Mouse (Mus musculus) adrenal gland, postnatal 36 days (tissue): ENCODE data around the gene Palm3. TPM values are rescaled to one million over a fixed set of nuclear protein-coding genes. Genes with fewer than 3 reads are reported as not detected.

Experiments used
- DNase-seq, 2 experiments: peaks; one replicate each; pipeline ENCODE4 v3.0.0; 2021; ENCODE audit warnings: mixed read lengths in 1 of 2
- microRNA-seq: library from miRNA; unstranded; fragments of <30 nt; microRNA quantifications from one replicate; pipeline ENCODE4 v1.2.0, GENCODE M21; 2021
- total RNA-seq, 2 experiments: library from RNA; stranded (reverse); gene quantifications; 2 replicates each; pipeline ENCODE4 v1.2.3; 2021

Palm3 gene
- total RNA-seq, 2 experiments from 2014 or later = 0.43 to 0.46 TPM

DNA sequence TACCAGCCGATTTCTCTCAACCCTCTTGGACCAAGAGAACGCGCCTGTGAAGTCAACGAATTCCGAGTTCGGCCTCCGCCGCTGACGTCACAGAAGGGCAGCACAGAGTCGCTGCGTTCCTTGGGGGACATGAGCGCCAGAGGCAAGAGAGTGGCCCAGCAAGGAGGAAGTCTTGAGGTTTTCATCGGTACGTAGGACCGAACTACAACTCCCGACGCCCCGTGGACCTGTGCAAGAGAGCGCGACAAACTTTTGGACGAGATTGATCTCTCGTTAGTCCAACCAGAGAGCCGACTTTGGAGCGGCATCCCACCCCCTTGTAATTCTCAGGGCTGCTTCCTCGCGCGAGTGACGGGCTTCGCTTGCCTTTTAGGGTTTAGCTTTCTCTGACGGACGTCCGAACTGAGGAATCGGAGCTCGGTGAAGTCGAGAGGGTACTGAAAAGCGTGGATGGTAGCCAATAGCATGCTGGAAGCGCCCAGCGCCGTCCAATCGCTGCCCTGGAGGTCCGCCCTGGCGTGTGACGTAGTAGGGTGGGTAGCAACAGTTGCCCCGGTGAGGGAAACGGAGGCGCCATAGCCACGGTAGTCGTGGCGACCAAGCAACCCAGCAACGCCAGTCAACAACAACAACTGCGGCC is 45.1 kb downstream of the Palm3 start, which contains the start of gene Rfx1:
Gene Rfx1, plus strand, starts transcription at position 544 of the 640 bp plus-strand sequence.
- peak; percentile 98 to 99 for DNase-seq

DNA sequence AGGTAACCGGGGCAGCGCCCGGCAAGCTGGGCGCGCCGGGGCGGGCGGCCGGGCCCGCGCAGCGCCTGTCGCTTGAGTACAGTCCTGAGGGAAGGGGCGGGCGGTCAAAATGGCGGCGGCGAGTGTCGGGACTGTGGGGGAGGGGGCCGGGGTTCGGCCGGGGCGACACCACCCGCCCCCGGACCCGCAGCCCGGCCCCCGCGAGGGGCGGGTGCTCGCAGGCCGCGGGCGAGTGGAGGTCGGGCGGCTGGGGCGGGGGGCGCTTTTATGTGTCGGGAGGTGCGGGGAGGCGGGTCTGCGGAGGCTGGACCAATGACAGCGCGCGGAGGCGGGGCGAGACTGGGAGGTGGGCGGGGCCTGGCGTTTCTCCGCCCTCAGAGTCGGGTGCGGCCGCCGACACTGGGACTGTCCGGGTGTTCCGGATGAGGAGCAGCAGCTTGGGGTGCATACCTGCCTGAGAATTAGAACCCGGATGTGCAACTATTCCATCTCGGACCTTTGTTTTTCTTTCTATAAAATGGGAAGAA is 45.8 kb downstream of the Palm3 start:
- DNase-seq = peak; percentile 98 to 99

DNA sequence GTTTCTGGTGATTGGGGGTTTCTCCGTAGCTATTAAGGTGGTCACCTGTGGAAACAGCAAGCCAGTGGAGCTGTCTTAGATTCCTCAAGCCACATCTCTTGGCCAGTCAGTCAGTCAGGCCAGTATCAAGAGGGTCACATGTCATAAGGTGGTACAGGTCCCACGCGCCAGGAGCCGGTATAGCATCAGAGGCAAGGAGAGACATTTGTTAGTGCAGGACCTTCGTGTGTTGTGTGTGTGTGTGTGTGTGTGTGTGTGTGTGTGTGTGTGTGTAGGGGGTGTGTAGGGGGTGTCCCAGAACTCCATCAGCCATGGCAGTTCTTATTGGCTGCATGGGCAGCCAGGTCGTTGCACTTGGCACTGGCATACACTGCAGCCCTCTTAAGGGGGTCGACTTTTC is 46.6 kb downstream of the Palm3 start:
- DNase-seq = no peak

DNA sequence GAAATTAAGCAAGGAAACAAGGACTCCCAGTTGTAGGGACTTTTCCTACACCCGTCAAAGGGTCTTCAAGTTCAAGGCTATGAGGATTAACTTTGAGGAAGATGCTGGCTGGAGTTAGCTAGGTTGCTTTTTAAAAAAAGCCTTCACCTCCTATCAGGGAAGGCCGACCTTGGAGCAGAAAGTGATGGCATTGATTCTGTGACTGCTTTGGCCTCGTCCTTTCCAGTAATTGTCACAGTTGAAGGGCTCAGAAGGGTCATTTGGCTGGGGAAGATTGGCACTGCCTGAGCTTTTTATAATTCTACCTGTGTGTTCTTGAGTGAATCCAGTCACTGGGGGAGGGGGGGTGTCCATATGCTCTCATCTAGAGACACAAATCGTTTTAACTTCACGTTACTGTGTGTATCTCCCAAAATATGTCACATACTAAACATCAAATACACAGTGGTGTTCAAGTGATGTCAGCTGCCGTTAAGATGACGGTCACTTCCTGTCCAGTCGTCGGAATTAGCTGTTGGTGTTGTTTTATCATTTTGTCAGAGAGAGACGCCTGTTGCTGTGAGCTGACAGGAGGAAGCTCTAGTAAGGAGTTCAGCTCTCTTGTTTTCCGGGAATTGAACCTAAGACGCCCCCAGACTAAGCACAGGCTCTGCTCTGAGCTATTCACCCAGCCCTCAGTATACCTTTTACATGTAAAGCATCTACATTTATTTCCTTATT is 47.2 kb downstream of the Palm3 start:
- peak; percentile 37 to 64 for DNase-seq

DNA sequence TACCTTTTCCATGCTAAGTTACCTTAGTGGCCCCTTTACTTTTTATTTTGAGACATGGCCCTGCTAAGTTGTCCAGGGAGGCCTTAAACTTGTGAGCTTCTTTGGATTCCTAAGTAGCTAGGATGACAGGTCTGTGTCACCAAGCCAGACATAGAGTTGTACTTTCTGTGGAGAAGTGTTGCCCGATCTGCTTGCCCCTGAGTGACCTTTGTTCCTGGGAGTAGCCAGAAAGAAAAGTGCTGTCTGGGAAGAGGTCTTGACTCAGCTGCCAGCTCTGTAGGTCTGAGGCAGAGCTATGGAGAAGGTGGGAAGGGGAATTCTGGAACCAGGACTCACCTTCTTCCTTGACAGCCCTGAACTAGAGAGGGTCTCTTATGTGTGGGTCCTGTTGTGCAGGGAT is 47.9 kb downstream of the Palm3 start:
- DNase-seq = no peak

DNA sequence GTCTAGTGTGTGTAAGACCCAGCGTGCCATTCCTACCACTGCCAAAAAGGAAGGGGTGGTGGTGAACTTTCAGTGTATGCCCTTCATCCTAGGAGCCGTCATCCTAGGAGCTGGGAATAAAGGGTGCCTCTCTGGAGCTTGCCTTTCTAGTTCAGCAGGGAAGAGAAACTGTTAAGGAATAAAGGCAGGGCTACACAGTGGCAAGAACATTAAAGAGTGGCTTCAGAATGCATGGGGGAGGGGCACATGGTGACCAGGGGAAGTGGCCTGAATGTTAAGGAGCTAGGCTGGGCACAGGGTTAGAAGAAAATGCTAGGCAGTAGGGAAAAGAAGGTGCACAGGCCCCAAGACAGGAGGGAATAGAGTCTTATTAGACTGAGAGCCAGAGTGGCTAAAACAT is 48.5 kb downstream of the Palm3 start:
- no peak for DNase-seq

DNA sequence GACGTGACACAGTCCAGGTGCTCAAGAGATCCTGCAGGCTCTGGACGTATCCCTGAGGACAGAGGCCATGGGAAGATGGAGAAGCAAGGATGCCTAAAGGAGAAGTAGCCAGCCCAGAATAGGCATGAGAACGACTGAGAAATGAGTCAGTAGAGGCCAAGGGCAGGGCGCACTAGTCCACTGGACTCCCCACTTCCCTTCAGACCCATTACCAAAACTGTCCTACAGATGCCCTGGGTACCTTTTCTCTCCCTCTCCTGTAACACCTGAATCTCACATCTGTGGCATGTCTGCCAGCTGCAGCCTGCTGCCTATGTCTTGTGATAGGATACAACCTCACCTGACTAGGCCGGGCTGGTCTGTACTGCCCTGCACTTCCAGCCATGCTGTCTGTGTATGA is 49.0 kb downstream of the Palm3 start:
- no peak for DNase-seq

DNA sequence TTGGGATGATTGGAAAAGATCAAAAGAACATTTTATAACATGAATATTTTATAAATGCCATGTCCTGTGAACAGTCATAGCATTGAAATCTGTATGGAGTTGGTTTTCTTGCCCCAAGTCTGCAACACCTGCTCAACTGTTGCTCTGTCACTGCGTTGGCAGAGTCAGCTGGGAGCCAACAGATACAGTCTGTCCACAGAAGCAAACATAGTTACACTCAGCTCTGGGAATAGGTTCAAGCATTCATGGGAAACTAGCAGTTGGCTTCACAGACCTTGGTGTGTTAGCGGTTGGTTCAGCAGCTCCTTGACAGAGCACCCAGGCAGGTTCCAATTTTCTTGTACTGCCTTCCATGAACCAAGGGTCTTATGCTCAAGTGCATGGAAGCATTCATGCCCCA is 49.4 kb downstream of the Palm3 start:
- no peak for DNase-seq

DNA sequence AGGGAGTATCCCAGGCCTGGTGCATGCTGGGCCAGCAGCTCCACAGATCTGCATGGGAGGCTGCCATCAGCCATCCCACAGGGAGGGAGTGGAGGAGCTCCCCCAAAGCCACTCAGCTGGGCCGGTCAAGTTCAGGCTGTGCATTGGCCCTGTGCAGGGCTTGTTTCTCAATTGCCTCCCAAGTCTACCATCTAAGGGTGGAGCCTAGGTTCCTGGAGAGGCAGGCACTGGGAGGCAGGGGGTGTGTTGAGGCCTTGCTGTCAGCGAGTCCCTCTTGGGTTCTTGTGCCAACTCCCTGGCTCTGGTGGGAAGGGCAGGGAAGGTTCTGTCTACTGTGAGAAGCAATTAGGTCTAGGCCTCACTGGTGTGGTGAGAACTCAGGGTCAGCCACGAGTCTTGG is 50.6 kb downstream of the Palm3 start:
- no peak for DNase-seq

DNA sequence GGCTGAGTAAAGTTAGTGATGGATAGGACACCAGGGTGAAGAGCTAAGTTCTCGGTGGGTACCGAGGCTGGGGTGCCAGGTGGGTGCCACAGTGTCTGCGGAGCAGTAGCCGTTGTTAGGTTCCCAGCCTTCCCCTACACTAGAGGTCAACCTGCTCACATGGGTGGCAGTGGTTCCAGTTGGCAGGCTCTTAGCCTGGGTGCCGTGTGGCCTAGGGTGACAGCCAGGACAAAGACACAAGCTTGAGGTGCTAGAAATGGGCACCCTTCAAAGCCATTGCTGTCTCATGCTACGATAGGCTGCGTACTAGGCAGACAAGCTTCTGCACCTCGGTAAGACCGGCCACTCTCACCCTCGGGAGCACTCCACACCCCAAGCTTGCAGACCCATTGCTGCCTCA is 51.0 kb downstream of the Palm3 start:
- no peak for DNase-seq

DNA sequence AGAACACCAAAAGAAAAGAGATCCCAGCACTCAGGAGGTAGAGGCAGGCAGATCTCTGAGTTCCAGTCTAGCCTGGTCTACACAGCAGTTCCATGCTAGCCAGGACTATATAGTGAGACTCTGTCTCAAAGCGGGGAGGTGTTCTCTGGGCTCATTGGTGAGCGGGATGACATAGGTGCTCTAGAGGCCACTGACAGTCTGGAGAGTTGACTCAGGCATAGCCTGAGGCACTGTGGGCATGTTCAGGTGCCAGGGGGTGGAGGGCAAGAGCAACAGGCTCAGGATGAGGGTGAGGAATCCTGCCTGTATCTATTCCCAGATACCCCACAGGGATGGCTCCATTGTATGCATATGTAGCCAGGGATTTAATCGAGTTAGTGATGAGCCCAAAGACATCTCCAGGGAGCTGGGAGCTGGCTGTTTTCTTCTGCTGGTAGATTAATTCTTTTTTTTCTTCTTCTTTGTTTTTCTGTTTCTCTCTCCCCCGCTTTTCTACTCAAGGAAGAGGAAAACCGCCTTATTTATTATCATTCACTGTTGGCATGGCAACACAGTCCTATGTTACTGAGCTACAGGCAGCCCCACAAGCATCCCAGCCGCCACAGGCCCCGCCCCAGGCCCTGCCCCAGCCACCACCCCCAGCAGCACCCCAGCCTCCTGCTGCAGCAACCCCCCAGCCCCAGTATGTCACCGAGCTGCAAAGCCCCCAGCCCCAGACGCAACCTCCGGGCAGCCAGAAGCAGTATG is 52.1 kb downstream of the Palm3 start:
- no peak for DNase-seq

DNA sequence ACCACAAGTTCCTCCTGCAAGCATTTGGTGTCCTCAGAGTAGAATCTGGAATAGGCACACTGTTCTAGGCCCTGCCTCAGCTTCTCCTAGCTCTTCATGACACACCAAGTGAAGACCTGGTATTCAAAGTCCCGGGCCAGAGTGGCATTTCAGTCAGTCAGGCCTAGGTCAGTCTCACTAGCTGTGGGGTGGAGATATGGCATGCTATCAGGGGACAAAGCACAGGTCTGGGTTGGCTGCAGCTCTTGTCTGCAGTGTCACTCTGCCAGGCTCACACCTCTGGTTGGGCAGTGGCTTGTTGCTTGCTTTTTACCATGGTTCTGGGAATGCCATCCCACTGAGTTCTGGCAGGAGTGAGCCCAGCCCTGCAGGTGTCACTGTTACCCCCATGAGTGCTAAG is 55.1 kb downstream of the Palm3 start:
- DNase-seq = no peak

DNA sequence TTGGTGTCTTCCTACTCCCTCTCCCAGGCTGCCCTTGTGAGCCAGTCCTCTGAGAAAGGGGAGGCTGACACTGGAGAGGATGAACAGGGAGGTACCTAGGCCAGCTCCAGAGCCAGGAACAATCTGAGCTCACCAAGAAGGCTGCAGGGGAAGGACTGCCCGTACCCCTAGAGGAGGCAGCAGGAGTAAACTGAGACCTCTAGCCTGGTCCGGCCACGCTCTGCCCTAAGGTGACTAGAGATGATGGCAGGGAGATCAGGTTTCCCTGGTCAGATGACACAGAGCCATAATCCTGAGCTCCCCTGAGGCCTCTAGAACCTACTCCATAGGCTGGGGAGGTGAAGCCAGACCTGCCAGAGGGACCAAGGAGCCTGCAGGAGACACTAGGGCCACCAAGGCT is 55.6 kb downstream of the Palm3 start:
- no peak for DNase-seq

DNA sequence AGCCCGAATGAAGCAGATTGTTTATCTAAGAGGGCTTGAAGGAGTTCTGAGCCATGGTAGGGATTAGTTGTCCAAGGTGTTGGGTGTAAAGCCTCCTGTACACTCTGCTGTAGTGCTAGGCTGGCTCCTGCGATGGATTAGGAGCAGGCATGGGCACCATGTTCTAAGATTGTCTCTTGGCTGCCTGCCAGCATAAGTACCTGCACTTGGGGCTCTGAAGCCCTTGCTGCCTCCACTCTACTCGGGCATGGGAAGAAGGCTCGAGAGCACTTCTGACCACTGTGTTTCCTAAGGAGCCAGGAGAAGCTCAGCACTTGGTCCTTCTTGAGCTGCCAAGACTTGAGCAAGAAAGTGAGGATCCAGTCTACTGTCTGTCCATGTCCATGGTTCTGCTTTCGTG is 57.9 kb downstream of the Palm3 start:
- DNase-seq = no peak

Small RNA genes within 50 kb of the gene (microRNA-seq; reads per million reads assigned to microRNA genes)
- gene Mir1199 = not detected
- gene Mir8111 = 0.75 reads per million

Other genes starting within 250 kb of the Palm3 start
- gene Adgrl1, start 121.4 kb upstream of the Palm3 start, total RNA-seq = 10 to 100 TPM; 62.4 to 73.4 TPM
- gene Gm10644, start 66.3 kb upstream of the Palm3 start, total RNA-seq = 1 to 10 TPM in 1 of 2 experiments, under 1 TPM in 1; 0.46 to 1.9 TPM
- gene Asf1b, start 66.0 kb upstream of the Palm3 start, total RNA-seq = 1 to 10 TPM; 3.4 to 4.5 TPM
- 100 to 1,000 TPM; 234 to 305 TPM for gene Prkaca, start 48.5 kb upstream of the Palm3 start, total RNA-seq
- 10 to 100 TPM; 34.2 to 37.2 TPM for gene Samd1, start 23.8 kb upstream of the Palm3 start, total RNA-seq
- under 1 TPM; 0.43 to 0.50 TPM for gene 1700067K01Rik, start 20.0 kb upstream of the Palm3 start, total RNA-seq
- not detected for gene 2210011C24Rik, start 9.3 kb upstream of the Palm3 start, total RNA-seq
- gene Il27ra, start 21.1 kb downstream of the Palm3 start, total RNA-seq = 1 to 10 TPM; 2.0 to 2.2 TPM
- not detected for gene Rln3, start 23.5 kb downstream of the Palm3 start, total RNA-seq
- gene Gm10643, start 43.7 kb downstream of the Palm3 start, total RNA-seq = 1 to 10 TPM; 3.1 to 3.2 TPM
- 10 to 100 TPM; 13.2 to 19.9 TPM for gene Rfx1, start 45.4 kb downstream of the Palm3 start, total RNA-seq
- 10 to 100 TPM; 16.7 to 19.4 TPM for gene Dcaf15, start 83.3 kb downstream of the Palm3 start, total RNA-seq
- gene Podnl1, start 104.5 kb downstream of the Palm3 start, total RNA-seq = under 1 TPM; 0.13 to 0.46 TPM
- gene Cc2d1a, start 126.5 kb downstream of the Palm3 start, total RNA-seq = 10 to 100 TPM; 22.6 to 33.9 TPM
- under 1 TPM; 0.46 to 0.76 TPM for gene 4930432K21Rik, start 126.6 kb downstream of the Palm3 start, total RNA-seq
- 1 to 10 TPM in 1 of 2 experiments, not detected in 1; 2.3 TPM for gene Nanos3, start 163.7 kb downstream of the Palm3 start, total RNA-seq
- 10 to 100 TPM; 40.1 to 47.6 TPM for gene Zswim4, start 215.6 kb downstream of the Palm3 start, total RNA-seq
- gene D8Ertd738e, start 228.2 kb downstream of the Palm3 start, total RNA-seq = 100 to 1,000 TPM; 267 to 283 TPM
- gene Mri1, start 235.9 kb downstream of the Palm3 start, total RNA-seq = 10 to 100 TPM; 29.0 to 45.3 TPM
- gene Ccdc130, start 248.9 kb downstream of the Palm3 start, total RNA-seq = 10 to 100 TPM; 20.2 to 23.0 TPM